Mouse (Mus musculus): Measurements from ENCODE around the gene Ube3b. TPM values are rescaled to one million over a fixed set of nuclear protein-coding genes. Genes with fewer than 3 reads are reported as not detected.

Ube3b gene
- polyA plus RNA-seq, 1 experiment from 2014 or later, result 59.3 TPM

DNA sequence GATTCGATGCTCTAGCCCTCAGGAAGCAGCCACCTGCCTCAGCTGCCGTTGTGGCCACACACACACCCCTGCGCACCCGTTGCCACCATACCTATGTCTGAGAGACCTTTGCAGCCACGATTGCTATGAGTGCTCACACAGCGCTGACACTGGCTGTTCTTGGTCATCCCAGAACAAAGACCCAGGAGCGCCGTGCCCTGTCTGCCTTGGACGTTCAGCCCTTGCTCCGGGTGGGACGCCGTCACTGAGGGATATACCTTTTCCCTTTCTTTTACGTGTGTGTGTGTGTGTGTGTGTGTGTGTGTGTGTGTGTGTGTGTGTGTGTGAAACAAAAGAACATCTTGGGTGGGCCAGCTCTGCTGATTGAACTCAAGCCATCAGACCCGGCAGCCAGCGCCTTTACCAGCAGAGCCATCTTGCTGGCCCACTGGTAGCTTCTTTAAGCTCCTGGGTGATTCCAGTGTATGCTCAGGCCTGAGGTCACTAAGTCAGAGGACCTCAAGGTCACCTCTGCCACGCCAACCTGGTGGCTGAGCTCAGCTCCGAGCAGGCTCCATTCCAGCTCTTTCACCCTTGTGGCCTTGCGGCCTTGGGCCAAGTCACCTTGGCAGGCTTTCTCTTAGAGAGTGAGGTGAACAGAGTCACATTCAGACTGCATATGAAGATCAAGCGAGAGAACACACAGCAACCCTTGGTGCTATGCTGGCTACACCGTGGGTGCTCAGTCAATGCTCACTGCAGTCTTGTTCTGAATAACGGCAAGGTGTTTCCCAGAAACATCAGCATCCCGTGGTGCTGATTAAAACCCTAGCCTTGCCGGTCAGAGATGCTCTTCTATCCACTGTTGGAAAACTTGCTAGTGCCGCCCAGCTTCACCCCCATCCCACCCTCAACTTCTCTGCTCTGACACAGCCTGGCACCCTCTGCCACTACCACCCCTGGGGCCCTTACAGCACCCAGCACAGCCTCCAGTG, 81.9 kb downstream of the Ube3b start:
- Histone ChIP-seq H3K4me1 (ENCODE audit: insufficient read depth) (peaks cover 10% of the 10 kb centered on the region; the same call in 1 of the 2 replicates), H3K27me3 (ENCODE audit: insufficient read depth, low read length) (no peaks in the 10 kb centered on the region), H3K4me3 (ENCODE audit: low read depth, low read length) (no peak overlapping the region), H3K27ac (ENCODE audit: low read depth) (no peak overlapping the region), H3K4me2 (no peak overlapping the region), H3K9ac (no peak overlapping the region), H3K9me3 (ENCODE audit: low read depth, low read length) (no peaks in the 10 kb centered on the region), H3K36me3 (ENCODE audit: insufficient read depth) (no peaks in the 10 kb centered on the region)
- whole genome bisulfite sequencing, result 77% methylated on average over 24 of the region's 24 CpGs
- no peak for ATAC-seq (ENCODE audit: insufficient read depth)
- DNase-seq, result no peak
- no peak for TF ChIP-seq CTCF (IDR thresholded peaks at IDR 0.05; ENCODE audit: low read depth)

DNA sequence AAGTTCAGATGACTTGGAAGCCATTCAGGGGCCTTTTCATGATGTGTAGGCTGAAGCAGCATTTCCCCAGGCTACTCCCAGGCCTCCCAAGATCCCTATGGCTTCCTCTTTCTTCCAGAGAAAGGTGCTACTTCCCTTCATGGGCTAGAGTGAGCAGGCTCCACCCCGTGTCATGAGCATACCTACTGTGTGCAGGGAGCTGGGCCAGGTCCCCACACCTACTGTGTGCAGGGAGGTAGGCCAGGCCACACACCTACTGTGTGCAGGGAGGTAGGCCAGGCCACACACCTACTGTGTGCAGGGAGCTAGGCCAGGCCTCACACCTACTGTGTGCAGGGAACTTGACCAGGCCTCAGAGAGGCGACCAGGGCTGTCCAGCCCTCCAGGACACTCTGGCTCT, 84.2 kb downstream of the Ube3b start:
- H3K4me1 ChIP-seq (ENCODE audit: insufficient read depth), result peaks cover 17% of the 10 kb centered on the region

DNA sequence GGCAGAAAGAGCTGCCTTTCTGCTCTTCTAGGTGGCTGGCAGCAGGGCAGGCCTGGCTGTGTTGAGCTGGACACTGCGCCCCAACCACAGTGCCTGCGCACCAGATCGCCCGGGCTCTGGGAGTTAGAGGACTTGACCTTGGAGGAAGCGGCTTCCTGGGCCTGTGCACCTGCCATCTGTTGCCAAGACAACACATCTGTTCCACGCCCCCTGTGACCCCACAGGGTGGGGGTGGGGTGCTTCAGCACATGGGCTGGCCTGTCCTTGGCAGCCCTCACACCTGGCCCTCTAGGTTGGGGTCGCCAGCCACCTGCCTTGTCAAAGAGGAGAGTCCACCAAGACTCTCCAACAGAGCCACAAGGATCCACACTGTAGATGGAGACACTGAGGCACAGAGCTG, 85.2 kb downstream of the Ube3b start:
- Histone ChIP-seq H3K27me3 (ENCODE audit: insufficient read depth, low read length) (no peaks in the 10 kb centered on the region), H3K27ac (ENCODE audit: low read depth) (no peak overlapping the region), H3K4me2 (no peak overlapping the region), H3K9me3 (ENCODE audit: low read depth, low read length) (no peaks in the 10 kb centered on the region), H3K9ac (no peak overlapping the region), H3K36me3 (ENCODE audit: insufficient read depth) (no peaks in the 10 kb centered on the region), H3K4me1 (ENCODE audit: insufficient read depth) (peaks cover 17% of the 10 kb centered on the region), H3K4me3 (ENCODE audit: low read depth, low read length) (no peak overlapping the region)
- WGBS, result 64% methylated on average over 7 of the region's 7 CpGs
- no peak for TF ChIP-seq CTCF (IDR thresholded peaks at IDR 0.05; ENCODE audit: low read depth)
- ATAC-seq (ENCODE audit: insufficient read depth) (no peak), DNase-seq (no peak)

More for the DNA sequence above, 84.2 kb downstream of the Ube3b start:
- Histone ChIP-seq H3K9ac (no peak overlapping the region), H3K27me3 (ENCODE audit: insufficient read depth, low read length) (no peaks in the 10 kb centered on the region), H3K36me3 (ENCODE audit: insufficient read depth) (no peaks in the 10 kb centered on the region), H3K27ac (ENCODE audit: low read depth) (peak overlapping the region; percentile 1; the same call in 1 of the 2 replicates), H3K4me2 (no peak overlapping the region), H3K4me3 (ENCODE audit: low read depth, low read length) (no peak overlapping the region), H3K9me3 (ENCODE audit: low read depth, low read length) (no peaks in the 10 kb centered on the region)
- TF ChIP-seq CTCF (IDR thresholded peaks at IDR 0.05; ENCODE audit: low read depth), result no peak
- WGBS, result 71% methylated on average over 2 of the region's 2 CpGs
- DNase-seq (peak; percentile 44), ATAC-seq (ENCODE audit: insufficient read depth) (no peak)

DNA sequence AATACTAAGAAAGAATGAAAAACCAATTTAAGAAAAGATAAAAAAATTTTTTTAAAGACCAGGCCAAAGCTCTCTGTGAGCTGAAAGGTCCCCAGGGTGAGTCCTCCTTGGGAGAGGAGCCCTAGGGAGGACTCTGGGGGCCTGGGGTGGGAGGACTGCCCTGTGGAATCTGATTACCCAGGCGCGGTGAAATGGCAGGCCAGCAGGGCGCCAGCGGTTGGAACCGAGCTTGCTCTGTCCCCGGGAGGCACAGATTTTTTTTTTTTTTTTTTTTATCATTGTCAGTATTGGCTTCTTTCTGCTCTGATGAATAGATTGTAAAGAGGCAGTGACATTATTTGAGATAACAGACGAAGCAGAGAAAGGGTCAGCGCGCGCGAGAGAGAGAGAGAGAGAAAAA, 86.6 kb downstream of the Ube3b start:
- H3K27ac ChIP-seq (ENCODE audit: low read depth), result peak overlapping the region; percentile 64
- no peaks in the 10 kb centered on the region for H3K36me3 ChIP-seq (ENCODE audit: insufficient read depth)
- H3K9me3 ChIP-seq (ENCODE audit: low read depth, low read length), result no peaks in the 10 kb centered on the region
- no peaks in the 10 kb centered on the region for H3K27me3 ChIP-seq (ENCODE audit: insufficient read depth, low read length)
- 3% methylated on average over 11 of the region's 11 CpGs for WGBS
- no peak for DNase-seq
- H3K4me2 ChIP-seq, result peak overlapping the region; percentile 54
- TF ChIP-seq CTCF (IDR thresholded peaks at IDR 0.05; ENCODE audit: low read depth), result no peak
- peak overlapping the region; percentile 29; the same call in 1 of the 2 replicates for H3K9ac ChIP-seq
- peak overlapping the region; percentile 27 for H3K4me3 ChIP-seq (ENCODE audit: low read depth, low read length)
- H3K4me1 ChIP-seq (ENCODE audit: insufficient read depth), result peaks cover 12% of the 10 kb centered on the region
- ATAC-seq (ENCODE audit: insufficient read depth), result peak; percentile 60

DNA sequence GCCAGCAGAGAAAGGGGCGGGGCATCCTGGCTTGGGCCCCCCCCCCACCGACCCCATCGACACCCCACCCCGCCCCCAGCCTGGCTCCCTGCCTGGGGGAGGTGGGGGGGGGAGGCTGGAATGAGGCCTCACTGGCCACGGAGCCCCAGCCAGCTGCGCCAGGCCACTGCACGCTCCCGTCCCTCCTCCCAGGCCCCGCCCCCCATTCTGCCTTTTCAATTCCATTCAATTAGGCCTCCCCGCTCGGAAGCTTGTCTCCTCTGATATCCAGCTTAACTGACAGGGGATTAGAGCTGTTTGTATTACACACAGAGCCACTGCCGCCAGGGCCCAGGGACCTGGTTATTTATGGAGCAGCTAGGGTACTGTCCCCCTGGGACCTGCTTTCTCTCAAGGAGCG, 87.0 kb downstream of the Ube3b start:
- TF ChIP-seq CTCF (IDR thresholded peaks at IDR 0.05; ENCODE audit: low read depth), result no peak
- Histone ChIP-seq H3K4me2 (peak overlapping the region; percentile 54), H3K27ac (ENCODE audit: low read depth) (peak overlapping the region; percentile 86), H3K36me3 (ENCODE audit: insufficient read depth) (no peaks in the 10 kb centered on the region), H3K4me1 (ENCODE audit: insufficient read depth) (peaks cover 12% of the 10 kb centered on the region), H3K9ac (peak overlapping the region; percentile 29), H3K27me3 (ENCODE audit: insufficient read depth, low read length) (no peaks in the 10 kb centered on the region), H3K9me3 (ENCODE audit: low read depth, low read length) (no peaks in the 10 kb centered on the region), H3K4me3 (ENCODE audit: low read depth, low read length) (peak overlapping the region; percentile 27)
- peak; percentile 88 for ATAC-seq (ENCODE audit: insufficient read depth)
- WGBS, result 2% methylated on average over 13 of the region's 13 CpGs
- peak; percentile 92 for DNase-seq

DNA sequence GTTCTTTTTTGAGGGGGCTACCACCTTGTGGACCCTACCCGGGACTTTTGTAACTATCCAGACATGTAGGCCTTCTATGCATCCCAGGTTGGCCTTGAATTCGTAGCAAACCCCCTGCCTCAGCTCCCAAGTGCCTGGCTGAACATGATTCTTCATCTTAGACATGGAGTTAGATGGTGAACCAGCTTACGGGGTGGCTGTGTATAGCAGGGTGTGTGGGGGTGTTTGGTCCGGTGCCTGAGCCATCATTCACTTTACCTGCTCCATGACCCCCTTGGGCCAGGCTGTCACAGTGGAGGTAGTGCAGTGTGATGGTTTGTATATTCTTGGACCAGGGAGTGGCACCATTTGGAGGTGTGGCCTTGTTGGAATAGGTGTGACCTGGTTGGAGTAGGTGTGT, 87.6 kb downstream of the Ube3b start:
- ATAC-seq (ENCODE audit: insufficient read depth), result no peak
- Histone ChIP-seq H3K4me1 (ENCODE audit: insufficient read depth) (peaks cover 12% of the 10 kb centered on the region), H3K9me3 (ENCODE audit: low read depth, low read length) (no peaks in the 10 kb centered on the region), H3K4me2 (peak overlapping the region; percentile 54), H3K36me3 (ENCODE audit: insufficient read depth) (no peaks in the 10 kb centered on the region), H3K9ac (peak overlapping the region; percentile 29; the same call in 1 of the 2 replicates), H3K4me3 (ENCODE audit: low read depth, low read length) (no peak overlapping the region), H3K27me3 (ENCODE audit: insufficient read depth, low read length) (no peaks in the 10 kb centered on the region), H3K27ac (ENCODE audit: low read depth) (peak overlapping the region; percentile 86)
- no peak for TF ChIP-seq CTCF (IDR thresholded peaks at IDR 0.05; ENCODE audit: low read depth)
- 58% methylated on average over 4 of the region's 4 CpGs for whole genome bisulfite sequencing
- DNase-seq, result no peak

DNA sequence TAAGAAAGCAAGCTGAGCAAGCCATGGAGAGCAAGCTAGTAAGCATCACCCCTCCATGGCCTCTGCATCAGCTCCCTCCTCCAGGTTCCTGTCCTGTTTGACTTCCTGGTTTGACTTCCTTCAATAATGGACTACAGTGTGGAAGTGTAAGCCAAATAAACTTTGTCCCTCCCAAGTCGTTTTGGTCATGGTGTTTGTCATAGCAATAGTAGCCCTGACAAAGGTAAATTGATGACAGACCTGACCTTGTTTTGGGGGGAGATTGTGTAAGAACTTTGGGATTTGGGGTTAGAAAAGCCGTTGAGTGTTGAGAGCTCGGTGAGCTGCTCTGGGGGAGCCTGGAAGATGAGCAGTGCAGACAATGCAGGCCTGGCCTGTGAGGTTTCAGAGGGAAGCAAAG, 90.0 kb downstream of the Ube3b start:
- H3K9me3 ChIP-seq (ENCODE audit: low read depth, low read length), result no peaks in the 10 kb centered on the region
- H3K9ac ChIP-seq, result no peak overlapping the region
- no peaks in the 10 kb centered on the region for H3K27me3 ChIP-seq (ENCODE audit: insufficient read depth, low read length)
- no peak for DNase-seq
- 52% methylated on average over 3 of the region's 3 CpGs for WGBS
- H3K27ac ChIP-seq (ENCODE audit: low read depth), result no peak overlapping the region
- no peak overlapping the region for H3K4me3 ChIP-seq (ENCODE audit: low read depth, low read length)
- peaks cover 14% of the 10 kb centered on the region for H3K4me1 ChIP-seq (ENCODE audit: insufficient read depth)
- TF ChIP-seq CTCF (IDR thresholded peaks at IDR 0.05; ENCODE audit: low read depth), result no peak
- no peaks in the 10 kb centered on the region for H3K36me3 ChIP-seq (ENCODE audit: insufficient read depth)
- ATAC-seq (ENCODE audit: insufficient read depth), result no peak
- H3K4me2 ChIP-seq, result no peak overlapping the region

Small RNA genes lying within 50 kb of the gene (microRNA-seq; reads per million reads assigned to microRNA genes)
- gene Mir7027 (ENCODE audit: borderline number of aligned reads), result not detected

Other genes starting within 250 kb of the Ube3b start
- gene Acacb, start 234.1 kb upstream of the Ube3b start, polyA plus RNA-seq (2014; fragmentation: Nextera tagmentation; extraction: Ambion mirVana), result 1.7 and 2.3 TPM in 2 replicates
- gene Foxn4, start 106.8 kb upstream of the Ube3b start, polyA plus RNA-seq (2014; fragmentation: Nextera tagmentation; extraction: Ambion mirVana), result 0.16 and 0.22 TPM in 2 replicates
- gene Myo1h, start 91.4 kb upstream of the Ube3b start, polyA plus RNA-seq (2014; fragmentation: Nextera tagmentation; extraction: Ambion mirVana), result 2.5 and 2.8 TPM in 2 replicates
- 140 and 144 TPM in 2 replicates for gene Kctd10, start 99 bp upstream of the Ube3b start, polyA plus RNA-seq (2014; fragmentation: Nextera tagmentation; extraction: Ambion mirVana)
- 30.4 and 32.4 TPM in 2 replicates for gene Mmab, start 63.5 kb downstream of the Ube3b start, polyA plus RNA-seq (2014; fragmentation: Nextera tagmentation; extraction: Ambion mirVana)
- 48.4 and 49.2 TPM in 2 replicates for gene Mvk, start 63.7 kb downstream of the Ube3b start, polyA plus RNA-seq (2014; fragmentation: Nextera tagmentation; extraction: Ambion mirVana)
- gene Fam222a, start 187.4 kb downstream of the Ube3b start, polyA plus RNA-seq (2014; fragmentation: Nextera tagmentation; extraction: Ambion mirVana), result 2.3 and 2.5 TPM in 2 replicates

Data from lung, embryonic 14.5 days (tissue).